Mouse (Mus musculus): Measurements from ENCODE around the gene Acot12.

The Acot12 gene

GRCm38 (mm10) chr13:91741280-91742047, at the start of gene Acot12:
Acot12 (plus strand) TSS chr13:91741512.
- peak; percentile 86 to 89 for DNase-seq

- DNase-seq: no peak
Measured at GRCm38 (mm10) chr13:91693615-91694014, 47.7 kb upstream of the Acot12 start.

- DNase-seq: no peak
Measured at GRCm38 (mm10) chr13:91695406-91695805, 45.9 kb upstream of the Acot12 start.

GRCm38 (mm10) chr13:91696109-91696645, 45.1 kb upstream of the Acot12 start:
- peak in 1 of 2 experiments; percentile 18 for DNase-seq

- DNase-seq: peak; percentile 46 to 47
Measured at GRCm38 (mm10) chr13:91697011-91697410, 44.3 kb upstream of the Acot12 start.

- DNase-seq: no peak
Measured at GRCm38 (mm10) chr13:91702337-91702736, 39.0 kb upstream of the Acot12 start.

GRCm38 (mm10) chr13:91719487-91719886, 21.8 kb upstream of the Acot12 start:
- DNase-seq: no peak

- DNase-seq: peak; percentile 30 to 33
Measured at GRCm38 (mm10) chr13:91723108-91723735, 18.1 kb upstream of the Acot12 start.

GRCm38 (mm10) chr13:91723736-91724119, 17.6 kb upstream of the Acot12 start:
- DNase-seq: no peak

- DNase-seq: no peak
Measured at GRCm38 (mm10) chr13:91724211-91724610, 17.1 kb upstream of the Acot12 start.

GRCm38 (mm10) chr13:91725130-91725529, 16.2 kb upstream of the Acot12 start:
- DNase-seq: no peak

GRCm38 (mm10) chr13:91727899-91728298, 13.4 kb upstream of the Acot12 start:
- DNase-seq: no peak

- DNase-seq: no peak
Measured at GRCm38 (mm10) chr13:91737191-91737590, 4.1 kb upstream of the Acot12 start.

GRCm38 (mm10) chr13:91740851-91741250, 461 bp upstream of the Acot12 start:
- DNase-seq: peak in 1 of 2 experiments; percentile 58

- no peak for DNase-seq
Measured at GRCm38 (mm10) chr13:91743180-91743579, 1.9 kb downstream of the Acot12 start.

- DNase-seq: no peak
Measured at GRCm38 (mm10) chr13:91746470-91746869, 5.2 kb downstream of the Acot12 start.

GRCm38 (mm10) chr13:91748401-91748800, 7.1 kb downstream of the Acot12 start:
- no peak for DNase-seq

GRCm38 (mm10) chr13:91749981-91750380, 8.7 kb downstream of the Acot12 start:
- peak in 1 of 2 experiments; percentile 51 for DNase-seq

GRCm38 (mm10) chr13:91753724-91754123, 12.4 kb downstream of the Acot12 start:
- DNase-seq: peak in 1 of 2 experiments; percentile 33

GRCm38 (mm10) chr13:91754762-91755161, 13.4 kb downstream of the Acot12 start:
- DNase-seq: no peak

GRCm38 (mm10) chr13:91756230-91756629, 14.9 kb downstream of the Acot12 start:
- DNase-seq: no peak

GRCm38 (mm10) chr13:91758316-91759048, 17.2 kb downstream of the Acot12 start:
- no peak for DNase-seq

- peak; percentile 34 to 62 for DNase-seq
Measured at GRCm38 (mm10) chr13:91759791-91760190, 18.5 kb downstream of the Acot12 start.
